Mouse (Mus musculus): ENCODE results near the gene Card11. TPM values are rescaled to one million over a fixed set of nuclear protein-coding genes. Genes with fewer than 3 reads are reported as not detected.

Gene Card11
- polyA plus RNA-seq (2014; fragmentation: Nextera tagmentation; extraction: Ambion mirVana), result 0.57 and 0.77 TPM in 2 replicates

DNA sequence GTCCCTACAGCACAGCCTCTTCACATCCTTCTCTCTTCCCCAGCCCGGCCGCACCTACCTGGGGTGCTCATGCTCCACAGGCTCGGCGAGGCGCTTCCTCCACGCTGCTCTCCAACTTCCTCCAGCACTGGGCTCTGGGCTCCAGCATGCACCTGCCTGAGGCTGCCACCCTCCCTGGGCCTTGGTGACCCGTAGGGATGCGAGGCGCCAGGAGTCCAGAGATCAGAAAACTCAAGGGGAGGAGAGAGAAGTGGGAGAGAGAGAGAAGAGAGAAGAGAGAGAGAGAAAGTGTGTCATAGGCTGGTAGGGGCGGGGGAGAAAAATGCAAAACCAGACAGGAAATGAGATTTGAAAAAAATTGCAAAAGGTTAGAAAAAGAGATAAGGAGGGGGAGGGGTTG, at the start of gene Card11:
Gene Card11, minus strand, starts transcription at position 234 of the 400 bp plus-strand sequence.
- Histone ChIP-seq H3K4me1 (replicated peaks; ENCODE audit: control insufficient read depth, insufficient read depth, low read length) (no peaks in the 10 kb centered on the region), H3K4me3 (ENCODE audit: low read depth, low read length) (no peak within 1 kb of the TSS), H3K27me3 (replicated peaks; ENCODE audit: control insufficient read depth, insufficient read depth, low read length) (no peaks in the 10 kb centered on the region), H3K36me3 (ENCODE audit: control insufficient read depth, insufficient read depth, low read length) (no peaks in the 10 kb centered on the region), H3K9me3 (ENCODE audit: control insufficient read depth, low read length) (0 out of 2 replicates have a peak, but pooled peaks cover 4% of the 10 kb centered on the region), H3K4me2 (ENCODE audit: low read length) (no peak within 1 kb of the TSS), H3K27ac (ENCODE audit: low read depth) (no peak within 1 kb of the TSS), H3K9ac (ENCODE audit: low read length) (no peak within 1 kb of the TSS)
- 73% methylated on average over 10 of the region's 10 CpGs for WGBS
- ATAC-seq (replicated peaks; ENCODE audit: low FRiP score, low TSS enrichment, low read depth), result no peak
- no peak for DNase-seq (ENCODE audit: low spot score)

DNA sequence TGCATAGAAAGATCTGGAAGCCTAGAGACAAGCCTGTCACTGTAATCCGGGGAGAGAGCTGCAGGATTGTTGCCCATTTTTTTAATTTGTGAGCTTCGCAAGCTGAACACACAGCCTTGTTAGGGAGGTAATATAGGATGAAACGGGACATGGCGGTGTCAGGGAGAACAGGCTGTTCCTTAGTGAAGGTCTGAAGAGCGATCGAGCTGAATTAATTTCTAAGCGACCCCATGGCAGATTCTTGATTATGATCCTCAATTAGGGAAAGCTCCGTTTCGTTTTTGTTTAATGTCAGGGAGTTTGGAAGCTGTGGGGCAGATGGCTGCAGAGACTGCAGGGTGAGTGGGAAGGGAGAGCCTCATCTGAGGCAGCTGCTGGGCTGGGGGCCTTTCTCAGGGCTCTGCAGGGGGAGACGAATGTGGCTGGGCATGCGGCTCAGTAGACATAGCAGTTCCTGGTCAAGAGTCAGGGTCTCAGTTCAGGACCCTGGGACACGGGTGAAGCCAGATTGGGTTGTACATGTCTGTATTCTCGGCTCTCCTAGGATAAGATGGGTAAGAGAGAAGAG, 47.4 kb upstream of the Card11 start:
- Histone ChIP-seq H3K27ac (ENCODE audit: low read depth) (no peak overlapping the region), H3K4me1 (replicated peaks; ENCODE audit: control insufficient read depth, insufficient read depth, low read length) (no peaks in the 10 kb centered on the region), H3K4me2 (ENCODE audit: low read length) (no peak overlapping the region), H3K9ac (ENCODE audit: low read length) (no peak overlapping the region), H3K4me3 (ENCODE audit: low read depth, low read length) (no peak overlapping the region), H3K27me3 (replicated peaks; ENCODE audit: control insufficient read depth, insufficient read depth, low read length) (no peaks in the 10 kb centered on the region), H3K36me3 (ENCODE audit: control insufficient read depth, insufficient read depth, low read length) (no peaks in the 10 kb centered on the region), H3K9me3 (ENCODE audit: control insufficient read depth, low read length) (peaks cover 4% of the 10 kb centered on the region; the same call in 1 of the 2 replicates)
- 69% methylated on average over 13 of the region's 13 CpGs for WGBS
- no peak for ATAC-seq (replicated peaks; ENCODE audit: low FRiP score, low TSS enrichment, low read depth)
- DNase-seq (ENCODE audit: low spot score), result no peak

DNA sequence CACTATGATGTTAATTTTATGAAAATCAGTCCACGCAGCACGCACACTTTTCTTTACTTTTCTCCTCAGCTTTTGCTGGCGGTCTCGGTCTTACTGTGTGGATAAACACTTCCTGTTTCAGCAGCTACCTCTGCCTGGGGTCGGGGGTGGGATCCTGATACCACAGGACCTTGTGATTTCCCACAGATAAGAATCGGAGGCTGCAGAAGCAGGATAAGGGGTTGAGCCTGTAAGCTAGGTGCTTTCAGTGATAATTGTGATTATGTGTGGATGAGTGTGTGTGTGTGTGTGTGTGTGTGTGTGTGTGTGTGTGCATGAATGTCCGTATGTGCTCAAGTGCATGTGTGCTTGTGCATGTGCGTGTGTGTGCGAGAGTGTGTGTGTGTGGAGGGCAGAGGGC, 44.6 kb upstream of the Card11 start:
- Histone ChIP-seq H3K9ac (ENCODE audit: low read length) (no peak overlapping the region), H3K4me1 (replicated peaks; ENCODE audit: control insufficient read depth, insufficient read depth, low read length) (no peaks in the 10 kb centered on the region), H3K27ac (ENCODE audit: low read depth) (no peak overlapping the region), H3K4me2 (ENCODE audit: low read length) (no peak overlapping the region), H3K9me3 (ENCODE audit: control insufficient read depth, low read length) (no peaks in the 10 kb centered on the region), H3K27me3 (replicated peaks; ENCODE audit: control insufficient read depth, insufficient read depth, low read length) (no peaks in the 10 kb centered on the region), H3K4me3 (ENCODE audit: low read depth, low read length) (no peak overlapping the region), H3K36me3 (ENCODE audit: control insufficient read depth, insufficient read depth, low read length) (no peaks in the 10 kb centered on the region)
- ATAC-seq (replicated peaks; ENCODE audit: low FRiP score, low TSS enrichment, low read depth) (no peak), DNase-seq (ENCODE audit: low spot score) (no peak)
- WGBS, result 75% methylated on average over 9 of the region's 9 CpGs

DNA sequence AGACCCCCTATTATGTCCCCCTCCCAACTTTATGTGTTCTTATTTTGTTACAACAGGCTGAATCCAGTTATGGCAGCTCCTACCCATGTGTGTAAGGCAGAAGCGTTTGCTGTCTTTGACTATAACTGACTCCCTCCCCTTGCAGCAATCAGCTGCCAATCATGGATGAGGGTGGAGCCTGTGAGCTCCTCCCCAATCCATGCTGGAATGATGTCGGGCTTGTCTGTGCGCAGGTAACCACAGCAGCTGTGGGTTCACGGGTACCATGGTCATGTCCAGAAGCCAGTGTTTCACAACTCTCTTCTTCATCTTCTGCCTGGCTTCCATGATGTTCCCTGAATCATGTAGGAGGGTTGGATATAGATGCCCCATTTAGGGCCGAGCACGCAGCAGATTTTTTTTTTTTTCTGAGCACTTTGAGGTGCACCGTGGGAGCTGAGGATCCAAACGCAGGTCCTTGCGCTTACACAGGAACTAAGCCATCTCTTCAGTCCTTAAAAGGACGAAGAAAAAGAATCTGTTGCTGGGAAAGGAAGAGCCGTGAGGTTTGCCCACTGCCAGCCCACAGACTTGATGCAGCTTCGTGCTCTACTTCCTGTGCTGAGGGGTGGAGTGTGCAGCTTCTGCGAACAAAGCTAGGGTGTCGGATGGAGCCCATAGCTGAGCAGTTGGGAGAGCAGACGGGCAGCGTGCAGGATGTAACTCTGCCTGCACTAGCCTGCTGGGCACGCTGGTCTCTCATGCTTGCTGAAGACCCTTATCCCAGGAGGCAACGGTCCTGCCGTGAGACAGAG, 43.5 kb upstream of the Card11 start:
- Histone ChIP-seq H3K36me3 (ENCODE audit: control insufficient read depth, insufficient read depth, low read length) (no peaks in the 10 kb centered on the region), H3K4me3 (ENCODE audit: low read depth, low read length) (no peak overlapping the region), H3K27me3 (replicated peaks; ENCODE audit: control insufficient read depth, insufficient read depth, low read length) (no peaks in the 10 kb centered on the region), H3K9ac (ENCODE audit: low read length) (no peak overlapping the region), H3K4me2 (ENCODE audit: low read length) (no peak overlapping the region), H3K27ac (ENCODE audit: low read depth) (no peak overlapping the region), H3K4me1 (replicated peaks; ENCODE audit: control insufficient read depth, insufficient read depth, low read length) (no peaks in the 10 kb centered on the region), H3K9me3 (ENCODE audit: control insufficient read depth, low read length) (no peaks in the 10 kb centered on the region)
- DNase-seq (ENCODE audit: low spot score) (no peak), ATAC-seq (replicated peaks; ENCODE audit: low FRiP score, low TSS enrichment, low read depth) (no peak)
- 54% methylated on average over 19 of the region's 19 CpGs for whole genome bisulfite sequencing

DNA sequence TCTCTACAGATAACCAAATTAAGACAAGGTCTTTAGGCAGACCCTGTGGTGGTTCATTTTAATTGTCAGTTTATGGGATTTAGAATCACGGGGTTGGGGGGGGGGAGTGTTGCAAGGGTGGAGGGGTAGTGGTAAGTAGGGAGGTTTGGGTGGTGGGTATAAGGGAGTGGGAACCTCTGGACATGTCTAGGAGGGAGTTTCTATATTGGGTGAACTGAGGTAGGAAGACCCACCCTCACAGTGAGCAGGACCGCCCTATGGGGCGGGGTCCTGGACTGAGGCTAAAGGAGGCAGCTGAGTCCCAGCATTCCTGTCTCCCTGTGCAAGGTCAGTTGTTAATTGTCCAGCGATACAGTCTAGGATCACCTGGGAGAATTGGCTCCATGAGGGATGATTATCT, 42.0 kb upstream of the Card11 start:
- no peak overlapping the region for H3K9ac ChIP-seq (ENCODE audit: low read length)
- 86% methylated on average over 4 of the region's 4 CpGs for WGBS
- ATAC-seq (replicated peaks; ENCODE audit: low FRiP score, low TSS enrichment, low read depth), result no peak; the same call in 1 of the 2 replicates
- H3K9me3 ChIP-seq (ENCODE audit: control insufficient read depth, low read length), result no peaks in the 10 kb centered on the region
- H3K27me3 ChIP-seq (replicated peaks; ENCODE audit: control insufficient read depth, insufficient read depth, low read length), result no peaks in the 10 kb centered on the region
- H3K4me2 ChIP-seq (ENCODE audit: low read length), result no peak overlapping the region
- H3K27ac ChIP-seq (ENCODE audit: low read depth), result no peak overlapping the region
- no peaks in the 10 kb centered on the region for H3K36me3 ChIP-seq (ENCODE audit: control insufficient read depth, insufficient read depth, low read length)
- no peaks in the 10 kb centered on the region for H3K4me1 ChIP-seq (replicated peaks; ENCODE audit: control insufficient read depth, insufficient read depth, low read length)
- no peak for DNase-seq (ENCODE audit: low spot score)
- H3K4me3 ChIP-seq (ENCODE audit: low read depth, low read length), result no peak overlapping the region

DNA sequence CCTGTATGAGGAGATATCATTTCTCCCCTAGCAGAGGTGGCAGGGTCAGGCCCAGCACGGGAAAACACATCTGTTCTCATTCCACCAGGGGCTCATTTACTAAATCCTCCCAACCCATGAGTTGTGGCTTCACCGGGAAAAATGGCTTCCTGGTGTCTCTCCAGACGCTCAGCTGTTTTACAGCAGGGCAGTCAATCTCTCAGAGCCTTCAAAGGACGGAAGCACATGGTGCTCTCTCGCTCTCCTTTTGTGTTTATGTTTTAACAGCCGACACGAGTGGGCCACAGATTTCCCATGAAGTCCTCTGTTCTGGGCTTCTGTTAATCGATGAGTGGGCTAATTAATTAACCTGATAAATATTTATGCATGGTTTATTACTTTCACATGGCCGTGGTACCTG, 40.5 kb upstream of the Card11 start:
- Histone ChIP-seq H3K4me1 (replicated peaks; ENCODE audit: control insufficient read depth, insufficient read depth, low read length) (no peaks in the 10 kb centered on the region), H3K27ac (ENCODE audit: low read depth) (no peak overlapping the region), H3K27me3 (replicated peaks; ENCODE audit: control insufficient read depth, insufficient read depth, low read length) (no peaks in the 10 kb centered on the region), H3K9me3 (ENCODE audit: control insufficient read depth, low read length) (no peaks in the 10 kb centered on the region), H3K4me2 (ENCODE audit: low read length) (no peak overlapping the region), H3K36me3 (ENCODE audit: control insufficient read depth, insufficient read depth, low read length) (no peaks in the 10 kb centered on the region), H3K4me3 (ENCODE audit: low read depth, low read length) (no peak overlapping the region), H3K9ac (ENCODE audit: low read length) (no peak overlapping the region)
- 27% methylated on average over 9 of the region's 9 CpGs for WGBS
- no peak for DNase-seq (ENCODE audit: low spot score)
- no peak for ATAC-seq (replicated peaks; ENCODE audit: low FRiP score, low TSS enrichment, low read depth)

DNA sequence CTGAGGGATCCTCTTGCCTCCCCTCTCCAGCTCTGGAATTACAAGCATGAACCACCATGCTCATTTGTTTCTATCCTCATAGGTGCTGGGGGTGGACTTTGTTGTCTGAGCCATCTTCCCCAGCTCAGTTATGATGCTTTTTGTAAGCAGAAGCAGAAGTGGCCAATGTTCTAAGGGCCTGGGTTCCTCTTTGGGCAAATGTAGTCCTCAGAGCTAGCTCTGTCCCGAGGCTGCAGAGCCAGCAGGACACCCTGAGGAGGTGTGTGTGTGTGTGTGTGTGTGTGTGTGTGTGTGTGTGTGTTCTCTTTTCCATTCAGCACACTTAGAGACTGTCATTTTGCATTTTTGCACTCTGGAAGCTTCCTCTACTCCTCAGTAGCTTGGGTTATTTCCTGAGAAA, 38.0 kb upstream of the Card11 start:
- Histone ChIP-seq H3K4me3 (ENCODE audit: low read depth, low read length) (no peak overlapping the region), H3K4me1 (replicated peaks; ENCODE audit: control insufficient read depth, insufficient read depth, low read length) (no peaks in the 10 kb centered on the region), H3K36me3 (ENCODE audit: control insufficient read depth, insufficient read depth, low read length) (no peaks in the 10 kb centered on the region), H3K27me3 (replicated peaks; ENCODE audit: control insufficient read depth, insufficient read depth, low read length) (no peaks in the 10 kb centered on the region), H3K9ac (ENCODE audit: low read length) (no peak overlapping the region), H3K27ac (ENCODE audit: low read depth) (no peak overlapping the region), H3K4me2 (ENCODE audit: low read length) (no peak overlapping the region), H3K9me3 (ENCODE audit: control insufficient read depth, low read length) (no peaks in the 10 kb centered on the region)
- WGBS, result 60% methylated on average over 1 of the region's 1 CpGs
- ATAC-seq (replicated peaks; ENCODE audit: low FRiP score, low TSS enrichment, low read depth) (no peak), DNase-seq (ENCODE audit: low spot score) (no peak)

DNA sequence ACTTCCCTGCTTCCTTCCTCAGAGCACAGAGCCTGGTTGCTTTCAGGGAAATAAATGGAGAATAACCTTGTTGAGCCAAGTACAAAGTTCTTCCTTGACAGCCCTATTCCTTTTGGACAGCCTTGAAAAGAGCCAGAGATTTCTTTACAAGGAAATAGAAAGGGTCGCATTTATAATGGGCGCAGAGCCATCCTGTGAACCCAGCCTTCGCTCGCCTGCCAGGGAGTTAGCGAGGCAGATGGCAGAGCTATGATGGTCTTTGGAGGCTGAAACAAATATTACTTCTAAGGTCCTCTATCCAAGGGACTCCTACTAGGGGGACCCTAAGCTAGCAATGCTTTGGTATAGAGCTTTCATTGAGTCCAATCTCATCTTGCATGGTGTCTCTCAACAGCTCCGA, 35.0 kb upstream of the Card11 start:
- Histone ChIP-seq H3K27ac (ENCODE audit: low read depth) (no peak overlapping the region), H3K27me3 (replicated peaks; ENCODE audit: control insufficient read depth, insufficient read depth, low read length) (no peaks in the 10 kb centered on the region)
- no peak for ATAC-seq (replicated peaks; ENCODE audit: low FRiP score, low TSS enrichment, low read depth)

DNA sequence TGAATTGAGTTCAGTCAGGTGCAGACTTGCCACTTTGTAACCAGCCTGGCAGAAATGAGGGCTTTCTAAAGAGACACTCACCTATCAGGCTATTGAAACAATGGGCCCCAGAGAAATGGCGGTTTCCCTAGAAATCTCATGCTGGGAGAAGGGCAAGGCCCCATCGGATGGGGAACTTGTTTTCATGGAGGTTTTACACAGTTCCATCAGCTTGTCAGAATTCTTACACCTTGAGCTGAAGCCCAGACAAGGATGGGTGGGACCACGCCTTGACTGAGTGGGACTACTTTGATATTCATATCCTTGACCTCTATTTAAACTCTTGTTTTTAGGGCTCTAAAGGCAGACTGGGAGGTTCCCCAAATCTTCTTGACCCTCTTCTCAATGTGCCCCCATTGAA, 33.9 kb upstream of the Card11 start:
- no peaks in the 10 kb centered on the region for H3K27me3 ChIP-seq (replicated peaks; ENCODE audit: control insufficient read depth, insufficient read depth, low read length)
- no peaks in the 10 kb centered on the region for H3K9me3 ChIP-seq (ENCODE audit: control insufficient read depth, low read length)
- no peaks in the 10 kb centered on the region for H3K36me3 ChIP-seq (ENCODE audit: control insufficient read depth, insufficient read depth, low read length)
- H3K27ac ChIP-seq (ENCODE audit: low read depth), result no peak overlapping the region
- 64% methylated on average over 3 of the region's 3 CpGs for WGBS
- ATAC-seq (replicated peaks; ENCODE audit: low FRiP score, low TSS enrichment, low read depth) (no peak), DNase-seq (ENCODE audit: low spot score) (no peak)
- H3K4me2 ChIP-seq (ENCODE audit: low read length), result no peak overlapping the region
- H3K4me3 ChIP-seq (ENCODE audit: low read depth, low read length), result no peak overlapping the region
- H3K4me1 ChIP-seq (replicated peaks; ENCODE audit: control insufficient read depth, insufficient read depth, low read length), result no peaks in the 10 kb centered on the region
- no peak overlapping the region for H3K9ac ChIP-seq (ENCODE audit: low read length)

More for the DNA sequence above, 35.0 kb upstream of the Card11 start:
- H3K4me3 ChIP-seq (ENCODE audit: low read depth, low read length), result no peak overlapping the region
- H3K4me1 ChIP-seq (replicated peaks; ENCODE audit: control insufficient read depth, insufficient read depth, low read length), result no peaks in the 10 kb centered on the region
- no peak for DNase-seq (ENCODE audit: low spot score)
- no peak overlapping the region for H3K4me2 ChIP-seq (ENCODE audit: low read length)
- H3K9me3 ChIP-seq (ENCODE audit: control insufficient read depth, low read length), result no peaks in the 10 kb centered on the region
- H3K36me3 ChIP-seq (ENCODE audit: control insufficient read depth, insufficient read depth, low read length), result no peaks in the 10 kb centered on the region
- H3K9ac ChIP-seq (ENCODE audit: low read length), result no peak overlapping the region
- WGBS, result 79% methylated on average over 6 of the region's 6 CpGs
